Mouse (Mus musculus) myocyte (in vitro differentiated cells): ENCODE measurements at regions not wholly inside any gene's neighbourhood (a gene's known extent, or its start where the extent isn't known, plus 50 kb on each side); places are given as distances from the start of the nearest gene placed in this dataset.

Source experiments
- POLR2A ChIP-seq: IDR thresholded peaks from one replicate; pipeline ENCODE4 v1.6.1; 2011; ENCODE audit warnings: low read depth, mild to moderate bottlenecking, control low read depth, moderate library complexity; ENCODE audit not compliant: insufficient read length
- TCF12 ChIP-seq: IDR thresholded peaks from one replicate; pipeline ENCODE4 v1.6.1; 2011; ENCODE audit warnings: mild to moderate bottlenecking, control low read depth; ENCODE audit not compliant: poor library complexity, insufficient read depth, severe bottlenecking
- USF1 ChIP-seq: IDR thresholded peaks from one replicate; pipeline ENCODE4 v1.6.1; 2011; ENCODE audit warnings: low read depth, mild to moderate bottlenecking, control low read depth, moderate library complexity

DNA sequence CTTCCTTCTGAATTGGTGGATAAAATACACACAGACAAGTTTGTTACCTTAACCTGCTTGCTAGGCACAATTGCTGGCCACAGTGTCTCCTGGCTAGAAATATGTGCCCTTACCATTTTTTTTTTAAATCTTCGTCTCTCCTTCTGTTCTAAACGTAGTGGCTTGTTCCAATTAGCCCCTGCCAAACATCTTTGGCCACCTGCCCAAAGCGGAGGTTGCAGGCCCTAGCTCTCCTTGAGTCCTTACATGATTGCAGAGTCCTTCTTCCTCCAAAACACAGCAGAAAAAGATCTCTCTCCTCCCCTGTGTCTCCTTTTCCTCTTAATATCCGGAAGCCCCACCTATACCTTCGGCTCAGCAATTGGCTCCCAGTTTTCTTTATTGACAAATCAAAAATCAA is 986.8 kb downstream of the Robo2 start:
- TF ChIP-seq TCF12 (no peak), POLR2A (no peak), USF1 (no peak)
